Mouse (Mus musculus) kidney, adult 18-20 months (tissue): Measurements from ENCODE around the gene Sirt4.

ENCODE experiments used
- DNase-seq: peaks from one replicate; pipeline ENCODE4 v3.0.0; 2021

The Sirt4 gene

DNA sequence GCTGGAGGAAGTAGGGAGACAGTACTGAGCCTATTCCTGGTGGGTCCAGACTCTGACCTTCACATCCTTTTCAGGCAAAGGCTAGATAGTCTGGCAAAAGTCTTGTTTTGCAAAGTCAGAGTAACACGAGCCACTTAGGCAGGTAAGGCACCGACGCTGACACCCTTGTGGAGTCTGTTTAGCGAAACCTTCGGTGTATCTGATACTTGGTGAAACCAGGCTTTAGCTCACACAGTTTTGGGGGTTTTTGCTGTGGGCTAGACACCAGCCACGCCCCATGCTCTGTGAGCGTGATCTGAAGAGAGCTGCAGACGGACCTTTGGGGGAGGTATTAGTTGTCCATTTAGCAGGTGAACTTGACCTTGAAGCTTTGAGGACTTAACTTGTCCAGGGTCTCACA is 51.3 kb downstream of the Sirt4 start:
- DNase-seq = no peak

DNA sequence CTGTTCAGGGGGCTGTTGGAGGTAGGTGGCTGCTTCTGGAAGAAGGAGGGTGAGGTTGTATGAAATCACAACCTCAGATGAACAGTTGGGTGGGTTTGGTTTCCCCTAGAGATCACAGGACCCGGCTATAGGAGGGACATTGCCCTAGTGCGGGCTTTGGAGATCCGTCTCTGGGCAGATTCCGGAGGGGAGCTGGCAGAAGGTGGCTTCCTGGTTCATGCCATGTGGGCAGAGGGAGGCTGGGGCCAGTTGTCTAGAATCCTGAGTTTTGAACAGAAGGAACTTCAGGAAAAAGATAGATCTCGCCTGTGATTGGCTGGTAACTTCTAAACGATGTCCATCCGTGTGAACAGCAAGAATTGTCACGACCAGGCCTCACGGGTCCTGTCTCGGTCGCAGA is 52.1 kb downstream of the Sirt4 start:
- no peak for DNase-seq

DNA sequence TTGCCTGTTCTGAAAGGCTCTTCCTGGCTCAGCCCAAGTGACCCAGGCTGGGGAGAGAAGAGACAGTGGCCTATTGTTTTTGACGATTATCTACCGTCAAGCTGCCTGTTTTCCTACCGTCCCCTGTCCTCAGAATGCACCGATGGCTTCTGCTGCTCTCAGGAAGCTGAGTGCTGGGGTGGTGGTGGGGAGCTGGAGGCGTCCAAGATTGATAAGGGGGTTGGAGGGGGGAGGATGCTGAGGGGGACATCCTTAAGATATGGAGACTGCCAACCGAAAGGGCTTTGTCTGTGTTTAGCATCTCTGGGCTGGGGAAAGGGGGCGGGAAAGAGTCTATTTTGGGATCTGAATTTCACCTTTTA is 52.6 kb downstream of the Sirt4 start:
- no peak for DNase-seq

DNA sequence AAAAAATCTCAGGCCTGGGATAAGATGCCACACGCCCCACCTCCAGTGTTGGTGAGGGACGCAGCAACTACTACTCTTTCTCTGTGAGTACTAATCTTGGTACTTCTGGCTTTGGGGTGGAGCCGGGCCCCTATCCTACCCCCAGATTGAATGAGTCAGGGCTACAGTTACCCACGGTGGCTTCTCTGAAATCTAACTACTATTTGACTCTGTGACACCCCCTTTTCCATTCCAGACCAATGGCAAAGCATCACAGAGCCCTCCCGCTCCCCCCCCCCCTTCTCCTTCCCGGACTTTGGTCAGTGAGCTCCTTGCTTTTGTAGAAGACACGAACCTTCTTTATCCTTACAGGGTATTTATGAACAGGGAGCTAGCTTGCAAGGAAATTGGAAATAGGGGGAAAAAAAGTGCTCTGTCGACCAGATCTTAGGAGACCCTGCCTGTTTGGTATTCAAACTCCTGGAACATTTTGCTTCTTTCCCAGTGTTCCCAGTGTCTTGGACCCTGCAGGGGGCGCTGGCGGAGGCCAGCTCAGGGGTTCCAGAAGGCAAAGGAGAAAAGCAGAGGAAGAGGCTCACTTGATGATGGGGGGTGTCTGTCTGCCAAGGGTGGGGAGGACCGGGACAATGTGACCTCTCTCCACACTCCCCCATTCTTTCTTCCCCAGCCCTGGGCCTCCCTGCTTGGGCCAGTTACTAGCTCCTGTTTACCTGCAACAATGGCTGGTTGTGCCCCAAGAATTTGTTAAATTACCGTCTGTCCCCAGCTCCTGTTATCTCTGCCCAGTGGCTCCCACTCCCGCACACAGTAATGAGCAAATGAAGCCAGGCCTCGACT is 53.2 kb downstream of the Sirt4 start:
- DNase-seq = no peak

DNA sequence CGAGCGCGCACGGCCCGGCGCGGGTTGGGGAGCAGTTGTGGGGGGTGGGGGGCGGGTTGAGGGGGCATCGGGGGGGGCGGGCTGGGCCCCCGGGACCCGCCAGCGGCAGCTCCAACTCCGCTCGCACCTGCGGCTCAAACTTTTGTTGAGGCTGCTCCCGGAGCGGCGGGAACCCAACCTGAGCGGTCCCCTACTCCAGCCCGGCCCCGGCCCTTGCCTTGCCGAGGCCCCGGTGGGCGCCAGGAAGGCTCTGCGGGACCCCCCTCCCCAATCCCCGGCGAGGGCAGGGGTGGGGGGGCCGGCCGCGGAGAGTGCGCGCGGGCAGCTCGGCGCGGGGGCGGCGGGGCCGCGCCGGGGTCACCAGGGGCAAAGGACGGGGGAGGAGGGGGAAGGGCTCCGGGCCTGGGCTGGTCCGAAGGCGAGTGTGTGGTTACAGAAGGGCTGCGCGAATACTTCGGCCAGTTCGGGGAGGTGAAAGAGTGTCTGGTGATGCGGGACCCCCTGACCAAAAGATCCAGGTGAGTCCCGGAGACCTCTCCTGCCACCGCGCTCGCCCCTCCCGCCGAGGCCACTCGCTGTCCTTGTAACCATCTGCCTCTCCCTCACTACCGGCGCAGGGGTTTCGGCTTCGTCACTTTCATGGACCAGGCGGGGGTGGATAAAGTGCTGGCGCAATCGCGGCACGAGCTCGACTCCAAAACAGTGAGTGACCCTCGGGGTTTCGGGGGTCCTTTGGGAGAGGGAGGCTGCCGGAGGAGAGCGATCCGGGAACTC is 54.2 kb downstream of the Sirt4 start:
- no peak for DNase-seq

DNA sequence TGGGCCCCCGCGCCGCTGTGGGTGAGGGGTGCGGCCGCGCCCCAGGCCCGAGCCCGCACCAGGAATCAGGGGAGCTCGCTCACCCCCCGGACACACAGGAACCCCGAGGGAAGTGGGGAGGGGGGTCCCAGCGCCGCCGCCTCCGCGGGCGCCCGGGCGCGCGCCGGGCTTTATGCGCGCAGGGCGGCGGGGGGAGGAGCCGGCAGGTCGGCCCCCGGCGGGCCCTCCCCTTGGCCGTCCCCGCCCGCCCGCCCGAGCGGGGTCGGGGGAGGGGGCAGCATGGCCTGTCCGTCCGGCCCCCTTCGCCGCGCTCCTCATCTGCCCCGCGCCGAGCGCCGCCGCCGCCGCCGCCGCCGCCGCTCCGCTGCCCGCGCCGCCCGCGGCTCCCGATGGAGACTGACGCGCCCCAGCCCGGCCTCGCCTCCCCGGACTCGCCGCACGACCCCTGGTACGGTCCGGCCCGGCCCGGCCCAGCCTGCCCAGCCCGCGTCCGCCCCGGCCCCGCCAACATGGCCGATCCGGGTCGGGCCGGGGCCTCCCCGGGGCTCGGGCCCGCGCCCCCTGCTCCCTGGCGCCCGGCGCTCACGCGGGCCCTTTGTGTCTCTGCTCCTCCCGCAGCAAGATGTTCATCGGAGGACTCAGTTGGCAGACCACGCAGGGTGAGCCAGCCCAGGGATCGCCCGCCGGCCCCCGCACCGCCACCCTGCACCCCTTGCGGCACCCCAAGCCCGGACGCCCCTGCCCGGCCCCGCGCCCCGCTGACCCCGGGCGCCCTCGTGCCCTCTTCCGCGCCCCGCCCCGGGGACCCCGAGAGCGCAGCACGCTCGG is 55.0 kb downstream of the Sirt4 start, which contains the start of gene Msi1:
Gene Msi1, plus strand, starts transcription at position 241 of the 828 bp plus-strand sequence.
- no peak for DNase-seq

DNA sequence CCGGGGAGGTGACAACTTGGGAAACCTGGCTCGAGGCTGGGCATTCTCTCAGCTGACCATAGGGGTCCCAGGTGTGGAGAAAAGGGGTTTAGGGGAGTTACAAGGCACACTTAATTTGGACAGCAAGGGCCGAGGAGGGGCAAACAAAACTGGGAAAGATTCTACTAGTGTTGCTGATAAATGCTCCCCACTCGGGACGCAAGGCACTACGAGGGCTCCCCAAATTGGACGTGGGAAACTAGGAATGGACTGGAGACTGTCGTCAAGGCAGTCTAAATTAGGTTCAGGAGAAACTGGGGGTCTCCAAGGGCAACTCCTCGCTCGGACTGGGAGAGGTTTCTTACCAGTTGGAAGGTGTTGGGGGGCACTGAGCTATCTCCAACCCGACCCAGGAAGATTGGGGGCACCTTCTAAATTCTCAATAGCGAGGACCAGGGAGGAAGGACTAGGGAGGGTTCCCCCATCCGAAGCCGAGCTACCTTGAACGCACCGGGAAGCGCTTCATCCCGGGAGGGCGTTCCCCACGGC is 55.6 kb downstream of the Sirt4 start:
- no peak for DNase-seq
